Mouse (Mus musculus): ENCODE results near the gene Gm45021. TPM values are rescaled to one million over a fixed set of nuclear protein-coding genes. Genes with fewer than 3 reads are reported as not detected.

The Gm45021 gene
- total RNA-seq, 1 experiment: not detected

GRCm38 (mm10) chr6:48573981-48574380 lies 15.4 kb upstream of the Gm45021 start:
- no peaks in the 10 kb centered on the region for H3K36me3 ChIP-seq (ENCODE audit: control insufficient read depth, insufficient read depth, low read length, poor library complexity, severe bottlenecking)
- H3K4me1 ChIP-seq (ENCODE audit: control insufficient read depth in 2 of 2, insufficient read depth in 2 of 2, low read length in 2 of 2, poor library complexity in 1 of 2): no peaks in the 10 kb centered on the region
- in situ Hi-C loops (cut with MboI; ENCODE audit: low sequenced_read_pairs in 2 of 2, unreplicated experiment in 2 of 2): no loop called here
- DNase-seq (ENCODE audit: low read depth, low spot score): no peak
- no peak overlapping the region for H3K27ac ChIP-seq (ENCODE audit: insufficient read depth, low read depth, low read length, poor library complexity, severe bottlenecking)
- H3K4me3 ChIP-seq (ENCODE audit: insufficient read depth in 1 of 2, low read depth in 1 of 2, low read length in 2 of 2, poor library complexity in 1 of 2, severe bottlenecking in 1 of 2): no peak overlapping the region
- no peak overlapping the region for H3K9ac ChIP-seq (ENCODE audit: insufficient read depth, low read depth, low read length, poor library complexity, severe bottlenecking)
- H3K9me3 ChIP-seq (ENCODE audit: control insufficient read depth, insufficient read depth, low read depth, low read length): no peaks in the 10 kb centered on the region
- TF ChIP-seq ZNF384 (IDR thresholded peaks at IDR 0.05; ENCODE audit: low read depth, low read length) (no peak), ZC3H11A (IDR thresholded peaks at IDR 0.05; ENCODE audit: borderline replicate concordance, low read depth, low read length) (no peak), HCFC1 (IDR thresholded peaks at IDR 0.05; ENCODE audit: borderline replicate concordance, insufficient read depth, low read length) (no peak), MAFK (IDR thresholded peaks at IDR 0.05; ENCODE audit: insufficient read depth, low read depth, low read length) (no peak), CHD2 (IDR thresholded peaks at IDR 0.05; ENCODE audit: low read depth, low read length) (no peak)

GRCm38 (mm10) chr6:48578736-48579135 lies 10.7 kb upstream of the Gm45021 start:
- in situ Hi-C loops (cut with MboI; ENCODE audit: low sequenced_read_pairs in 2 of 2, unreplicated experiment in 2 of 2): no loop called here
- Histone ChIP-seq H3K4me3 (ENCODE audit: insufficient read depth in 1 of 2, low read depth in 1 of 2, low read length in 2 of 2, poor library complexity in 1 of 2, severe bottlenecking in 1 of 2) (no peak overlapping the region), H3K36me3 (ENCODE audit: control insufficient read depth, insufficient read depth, low read length, poor library complexity, severe bottlenecking) (no peaks in the 10 kb centered on the region), H3K9ac (ENCODE audit: insufficient read depth, low read depth, low read length, poor library complexity, severe bottlenecking) (no peak overlapping the region), H3K9me3 (ENCODE audit: control insufficient read depth, insufficient read depth, low read depth, low read length) (no peaks in the 10 kb centered on the region), H3K27ac (ENCODE audit: insufficient read depth, low read depth, low read length, poor library complexity, severe bottlenecking) (no peak overlapping the region), H3K4me1 (ENCODE audit: control insufficient read depth in 2 of 2, insufficient read depth in 2 of 2, low read length in 2 of 2, poor library complexity in 1 of 2) (no peaks in the 10 kb centered on the region)
- DNase-seq (ENCODE audit: low read depth, low spot score): no peak
- TF ChIP-seq ZC3H11A (IDR thresholded peaks at IDR 0.05; ENCODE audit: borderline replicate concordance, low read depth, low read length): no peak
- no peak for TF ChIP-seq MAFK (IDR thresholded peaks at IDR 0.05; ENCODE audit: insufficient read depth, low read depth, low read length)
- no peak for TF ChIP-seq ZNF384 (IDR thresholded peaks at IDR 0.05; ENCODE audit: low read depth, low read length)
- TF ChIP-seq CHD2 (IDR thresholded peaks at IDR 0.05; ENCODE audit: low read depth, low read length): no peak
- TF ChIP-seq HCFC1 (IDR thresholded peaks at IDR 0.05; ENCODE audit: borderline replicate concordance, insufficient read depth, low read length): no peak

- no peak overlapping the region for H3K9ac ChIP-seq (ENCODE audit: insufficient read depth, low read depth, low read length, poor library complexity, severe bottlenecking)
- no peak for DNase-seq (ENCODE audit: low read depth, low spot score)
- H3K4me3 ChIP-seq (ENCODE audit: insufficient read depth in 1 of 2, low read depth in 1 of 2, low read length in 2 of 2, poor library complexity in 1 of 2, severe bottlenecking in 1 of 2): no peak overlapping the region
- H3K4me1 ChIP-seq (ENCODE audit: control insufficient read depth in 2 of 2, insufficient read depth in 2 of 2, low read length in 2 of 2, poor library complexity in 1 of 2): no peaks in the 10 kb centered on the region
- in situ Hi-C loops (cut with MboI; ENCODE audit: low sequenced_read_pairs in 2 of 2, unreplicated experiment in 2 of 2): no loop called here
- no peak overlapping the region for H3K27ac ChIP-seq (ENCODE audit: insufficient read depth, low read depth, low read length, poor library complexity, severe bottlenecking)
- TF ChIP-seq HCFC1 (IDR thresholded peaks at IDR 0.05; ENCODE audit: borderline replicate concordance, insufficient read depth, low read length): no peak
- TF ChIP-seq ZC3H11A (IDR thresholded peaks at IDR 0.05; ENCODE audit: borderline replicate concordance, low read depth, low read length): no peak
- no peak for TF ChIP-seq ZNF384 (IDR thresholded peaks at IDR 0.05; ENCODE audit: low read depth, low read length)
- TF ChIP-seq CHD2 (IDR thresholded peaks at IDR 0.05; ENCODE audit: low read depth, low read length): no peak
- no peak for TF ChIP-seq MAFK (IDR thresholded peaks at IDR 0.05; ENCODE audit: insufficient read depth, low read depth, low read length)
- H3K9me3 ChIP-seq (ENCODE audit: control insufficient read depth, insufficient read depth, low read depth, low read length): no peaks in the 10 kb centered on the region
- H3K36me3 ChIP-seq (ENCODE audit: control insufficient read depth, insufficient read depth, low read length, poor library complexity, severe bottlenecking): no peaks in the 10 kb centered on the region
Observed at GRCm38 (mm10) chr6:48579215-48579648, 10.2 kb upstream of the Gm45021 start.

GRCm38 (mm10) chr6:48581257-48581656 lies 8.2 kb upstream of the Gm45021 start:
- Histone ChIP-seq H3K4me1 (ENCODE audit: control insufficient read depth in 2 of 2, insufficient read depth in 2 of 2, low read length in 2 of 2, poor library complexity in 1 of 2) (no peaks in the 10 kb centered on the region), H3K9ac (ENCODE audit: insufficient read depth, low read depth, low read length, poor library complexity, severe bottlenecking) (no peak overlapping the region), H3K9me3 (ENCODE audit: control insufficient read depth, insufficient read depth, low read depth, low read length) (no peaks in the 10 kb centered on the region), H3K36me3 (ENCODE audit: control insufficient read depth, insufficient read depth, low read length, poor library complexity, severe bottlenecking) (no peaks in the 10 kb centered on the region), H3K4me3 (ENCODE audit: insufficient read depth in 1 of 2, low read depth in 1 of 2, low read length in 2 of 2, poor library complexity in 1 of 2, severe bottlenecking in 1 of 2) (no peak overlapping the region), H3K27ac (ENCODE audit: insufficient read depth, low read depth, low read length, poor library complexity, severe bottlenecking) (no peak overlapping the region)
- DNase-seq (ENCODE audit: low read depth, low spot score): no peak
- TF ChIP-seq MAFK (IDR thresholded peaks at IDR 0.05; ENCODE audit: insufficient read depth, low read depth, low read length) (no peak), CHD2 (IDR thresholded peaks at IDR 0.05; ENCODE audit: low read depth, low read length) (no peak), ZNF384 (IDR thresholded peaks at IDR 0.05; ENCODE audit: low read depth, low read length) (no peak), ZC3H11A (IDR thresholded peaks at IDR 0.05; ENCODE audit: borderline replicate concordance, low read depth, low read length) (no peak), HCFC1 (IDR thresholded peaks at IDR 0.05; ENCODE audit: borderline replicate concordance, insufficient read depth, low read length) (no peak)
- in situ Hi-C loops (cut with MboI; ENCODE audit: low sequenced_read_pairs in 2 of 2, unreplicated experiment in 2 of 2): no loop called here

GRCm38 (mm10) chr6:48582037-48582436 lies 7.4 kb upstream of the Gm45021 start:
- Histone ChIP-seq H3K9me3 (ENCODE audit: control insufficient read depth, insufficient read depth, low read depth, low read length) (no peaks in the 10 kb centered on the region), H3K36me3 (ENCODE audit: control insufficient read depth, insufficient read depth, low read length, poor library complexity, severe bottlenecking) (no peaks in the 10 kb centered on the region), H3K4me3 (ENCODE audit: insufficient read depth in 1 of 2, low read depth in 1 of 2, low read length in 2 of 2, poor library complexity in 1 of 2, severe bottlenecking in 1 of 2) (no peak overlapping the region), H3K9ac (ENCODE audit: insufficient read depth, low read depth, low read length, poor library complexity, severe bottlenecking) (no peak overlapping the region), H3K27ac (ENCODE audit: insufficient read depth, low read depth, low read length, poor library complexity, severe bottlenecking) (no peak overlapping the region), H3K4me1 (ENCODE audit: control insufficient read depth in 2 of 2, insufficient read depth in 2 of 2, low read length in 2 of 2, poor library complexity in 1 of 2) (no peaks in the 10 kb centered on the region)
- no peak for TF ChIP-seq MAFK (IDR thresholded peaks at IDR 0.05; ENCODE audit: insufficient read depth, low read depth, low read length)
- TF ChIP-seq ZNF384 (IDR thresholded peaks at IDR 0.05; ENCODE audit: low read depth, low read length): no peak
- no peak for TF ChIP-seq HCFC1 (IDR thresholded peaks at IDR 0.05; ENCODE audit: borderline replicate concordance, insufficient read depth, low read length)
- TF ChIP-seq ZC3H11A (IDR thresholded peaks at IDR 0.05; ENCODE audit: borderline replicate concordance, low read depth, low read length): no peak
- TF ChIP-seq CHD2 (IDR thresholded peaks at IDR 0.05; ENCODE audit: low read depth, low read length): no peak
- DNase-seq (ENCODE audit: low read depth, low spot score): no peak
- in situ Hi-C loops (cut with MboI; ENCODE audit: low sequenced_read_pairs in 2 of 2, unreplicated experiment in 2 of 2): no loop called here
